Mouse (Mus musculus) limb, embryonic 13.5 days (tissue): ENCODE data around the gene Rnf10. TPM values are rescaled to one million over a fixed set of nuclear protein-coding genes. Genes with fewer than 3 reads are reported as not detected.

Source experiments
- ATAC-seq: fragments of 200-750 bp; cut with Nextera tagmentation; 2 replicates; pipeline ENCODE4 v1.8.0; 2017; ENCODE audit warnings: low read depth, moderate number of reproducible peaks, moderate TSS enrichment; ENCODE audit not compliant: low FRiP score
- H3K27ac ChIP-seq: fragments of 300-500 bp; sonication (generic); 2 replicates; pipeline ENCODE4 v1.5.1; 2015; ENCODE audit warnings: inconsistent platforms, mild to moderate bottlenecking, moderate library complexity
- H3K27me3 ChIP-seq: fragments of 300-500 bp; sonication (generic); 2 replicates; pipeline ENCODE4 v1.6.1; 2015; ENCODE audit warnings: mild to moderate bottlenecking, inconsistent platforms
- H3K36me3 ChIP-seq: fragments of 300-500 bp; sonication (generic); 2 replicates; pipeline ENCODE4 v1.6.1; 2015; ENCODE audit warnings: inconsistent platforms, mild to moderate bottlenecking, moderate library complexity
- H3K4me1 ChIP-seq: fragments of 300-500 bp; sonication (generic); 2 replicates; pipeline ENCODE4 v1.6.1; 2015; ENCODE audit warnings: inconsistent platforms
- H3K4me2 ChIP-seq: fragments of 300-500 bp; sonication (generic); replicated peaks from 2 replicates; pipeline ENCODE4 v1.6.1; 2015; ENCODE audit warnings: inconsistent platforms, mild to moderate bottlenecking, moderate library complexity
- H3K4me3 ChIP-seq: fragments of 300-500 bp; sonication (generic); 2 replicates; pipeline ENCODE4 v1.5.1; 2015; ENCODE audit warnings: moderate library complexity, mild to moderate bottlenecking, inconsistent platforms
- H3K9ac ChIP-seq: fragments of 300-500 bp; sonication (generic); 2 replicates; pipeline ENCODE4 v1.6.1; 2015; ENCODE audit warnings: mild to moderate bottlenecking, inconsistent platforms
- H3K9me3 ChIP-seq: fragments of 300-500 bp; sonication (generic); 2 replicates; pipeline ENCODE4 v1.6.1; 2016; ENCODE audit warnings: inconsistent platforms
- WGBS: fragments of 180-500 bp; shearing (Covaris S2); methylation state at CpG from one replicate; pipeline ENCODE4 v1.1.7; 2015; 5-methylcytosine and 5-hydroxymethylcytosine counted together
- polyA plus RNA-seq: library from polyadenylated mRNA; unstranded; fragments of >200 nt; fragmentation: Nextera tagmentation; extraction: Ambion mirVana; gene quantifications from 2 replicates; pipeline ENCODE4 v1.2.1, GENCODE M21; 2015

Rnf10 gene
- polyA plus RNA-seq, 1 experiment from 2014 or later, result 141 TPM

GRCm38 (mm10) chr5:115207244-115207643 lies 65.5 kb downstream of the Rnf10 start:
- Histone ChIP-seq H3K4me3 (no peak overlapping the region), H3K4me2 (no peak overlapping the region), H3K36me3 (no peaks in the 10 kb centered on the region), H3K9ac (no peak overlapping the region), H3K9me3 (no peaks in the 10 kb centered on the region), H3K27ac (no peak overlapping the region), H3K27me3 (peaks cover 18% of the 10 kb centered on the region; the same call in 1 of the 2 replicates), H3K4me1 (peaks cover 21% of the 10 kb centered on the region)
- 58% methylated on average over 5 of the region's 5 CpGs for WGBS
- no peak for ATAC-seq

- peak overlapping the region; percentile 37 for H3K4me3 ChIP-seq
- no peaks in the 10 kb centered on the region for H3K36me3 ChIP-seq
- no peak overlapping the region for H3K27ac ChIP-seq
- WGBS, result 4% methylated on average over 31 of the region's 31 CpGs
- H3K9ac ChIP-seq, result peak overlapping the region; percentile 59
- ATAC-seq, result 0 out of 2 replicates have a peak, but pooled peaks have one; percentile 44
- H3K4me2 ChIP-seq, result peak overlapping the region; percentile 64
- H3K4me1 ChIP-seq, result peaks cover 21% of the 10 kb centered on the region
- H3K9me3 ChIP-seq, result no peaks in the 10 kb centered on the region
- peaks cover 18% of the 10 kb centered on the region; the same call in 1 of the 2 replicates for H3K27me3 ChIP-seq
Measured at GRCm38 (mm10) chr5:115204562-115205311, 68.0 kb downstream of the Rnf10 start.

GRCm38 (mm10) chr5:115203735-115204561 lies 68.8 kb downstream of the Rnf10 start:
- Histone ChIP-seq H3K9ac (peak overlapping the region; percentile 59), H3K36me3 (no peaks in the 10 kb centered on the region), H3K27me3 (peaks cover 18% of the 10 kb centered on the region; the same call in 1 of the 2 replicates), H3K9me3 (no peaks in the 10 kb centered on the region), H3K27ac (no peak overlapping the region), H3K4me3 (peak overlapping the region; percentile 37), H3K4me1 (peaks cover 21% of the 10 kb centered on the region), H3K4me2 (peak overlapping the region; percentile 64)
- WGBS, result 22% methylated on average over 23 of the region's 23 CpGs
- ATAC-seq, result 0 out of 2 replicates have a peak, but pooled peaks have one; percentile 32

- no peaks in the 10 kb centered on the region for H3K36me3 ChIP-seq
- no peak overlapping the region for H3K27ac ChIP-seq
- H3K4me3 ChIP-seq, result peak overlapping the region; percentile 64
- H3K4me1 ChIP-seq, result peaks cover 32% of the 10 kb centered on the region
- H3K9me3 ChIP-seq, result no peaks in the 10 kb centered on the region
- H3K9ac ChIP-seq, result 0 out of 2 replicates have a peak overlapping the region, but pooled peaks have one; percentile 69
- peak overlapping the region; percentile 100 for H3K4me2 ChIP-seq
- no peak for ATAC-seq
- WGBS, result 3% methylated on average over 12 of the region's 12 CpGs
- H3K27me3 ChIP-seq, result peaks cover 59% of the 10 kb centered on the region
Measured at GRCm38 (mm10) chr5:115194626-115195221, 78.0 kb downstream of the Rnf10 start.

GRCm38 (mm10) chr5:115193669-115194625 lies 78.8 kb downstream of the Rnf10 start, which contains the start of gene Cabp1:
Cabp1 (minus strand) TSS chr5:115194381.
- peak; percentile 52 for ATAC-seq
- Histone ChIP-seq H3K4me1 (peaks cover 32% of the 10 kb centered on the region), H3K27me3 (peaks cover 66% of the 10 kb centered on the region), H3K9me3 (no peaks in the 10 kb centered on the region), H3K36me3 (no peaks in the 10 kb centered on the region), H3K4me3 (peak within 1 kb of the TSS; percentile 64), H3K4me2 (peak within 1 kb of the TSS; percentile 100), H3K9ac (peak within 1 kb of the TSS; percentile 69), H3K27ac (no peak within 1 kb of the TSS)
- WGBS, result under 1% methylated on average over 87 of the region's 116 CpGs

- peak overlapping the region; percentile 64 for H3K4me3 ChIP-seq
- H3K9ac ChIP-seq, result peak overlapping the region; percentile 69
- no peaks in the 10 kb centered on the region for H3K36me3 ChIP-seq
- H3K4me2 ChIP-seq, result peak overlapping the region; percentile 100
- H3K27ac ChIP-seq, result no peak overlapping the region
- ATAC-seq, result peak; percentile 44; the same call in 1 of the 2 replicates
- no peaks in the 10 kb centered on the region for H3K9me3 ChIP-seq
- H3K27me3 ChIP-seq, result peaks cover 66% of the 10 kb centered on the region
- under 1% methylated on average over 34 of the region's 34 CpGs for WGBS
- peaks cover 32% of the 10 kb centered on the region for H3K4me1 ChIP-seq
Measured at GRCm38 (mm10) chr5:115193226-115193625, 79.5 kb downstream of the Rnf10 start.

GRCm38 (mm10) chr5:115192828-115193195 lies 79.9 kb downstream of the Rnf10 start:
- H3K9ac ChIP-seq, result 0 out of 2 replicates have a peak overlapping the region, but pooled peaks have one; percentile 69
- H3K36me3 ChIP-seq, result no peaks in the 10 kb centered on the region
- peak overlapping the region; percentile 64 for H3K4me3 ChIP-seq
- no peaks in the 10 kb centered on the region for H3K9me3 ChIP-seq
- no peak for ATAC-seq
- H3K27me3 ChIP-seq, result peaks cover 67% of the 10 kb centered on the region
- 14% methylated on average over 7 of the region's 7 CpGs for WGBS
- H3K4me1 ChIP-seq, result peaks cover 32% of the 10 kb centered on the region
- peak overlapping the region; percentile 100 for H3K4me2 ChIP-seq
- no peak overlapping the region for H3K27ac ChIP-seq

GRCm38 (mm10) chr5:115191880-115192827 lies 80.5 kb downstream of the Rnf10 start:
- H3K4me3 ChIP-seq, result peak overlapping the region; percentile 64
- no peak overlapping the region for H3K9ac ChIP-seq
- ATAC-seq, result no peak
- no peak overlapping the region for H3K27ac ChIP-seq
- H3K9me3 ChIP-seq, result no peaks in the 10 kb centered on the region
- 5% methylated on average over 29 of the region's 29 CpGs for WGBS
- H3K36me3 ChIP-seq, result no peaks in the 10 kb centered on the region
- H3K4me2 ChIP-seq, result peak overlapping the region; percentile 100
- H3K27me3 ChIP-seq, result peaks cover 73% of the 10 kb centered on the region
- H3K4me1 ChIP-seq, result peaks cover 38% of the 10 kb centered on the region
